Comparison of ENCODE assay signal across 8 mouse cellular contexts in the genomic region with DNA sequence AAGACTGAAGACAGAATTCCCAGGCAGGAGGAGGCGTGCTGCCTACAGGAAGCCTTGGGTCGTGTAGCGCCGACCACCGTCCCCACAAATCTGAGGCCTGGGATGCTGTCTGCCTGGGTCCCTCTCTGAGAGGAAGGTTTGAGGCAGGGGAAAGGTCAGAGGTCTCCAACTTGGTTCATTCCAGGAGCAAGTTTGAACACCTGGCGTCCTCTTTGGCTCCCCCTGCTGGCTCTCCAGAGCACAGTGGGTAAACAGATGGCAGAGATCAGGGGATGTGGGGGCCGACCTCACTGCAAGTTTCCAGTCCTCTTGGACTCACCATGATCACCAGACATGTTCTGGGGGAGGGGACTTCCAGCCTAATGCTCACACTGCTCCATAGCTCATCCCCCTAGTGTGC. TPM values are rescaled to one million over a fixed set of nuclear protein-coding genes. Genes with fewer than 3 reads are reported as not detected.
DNase-seq lines count a peak whose midpoint lies in the region; ATAC-seq and TF ChIP-seq lines count a peak whose summit lies in the region.
"Had no signal": no experiment of that assay in that cellular context is flagged by ENCODE, and none has a peak within 500 bp of the region (broad histone marks: within the 10 kb centered on the region; RNA-seq: fewer than 3 reads in every experiment).

No protein-coding gene starts in this region.

- H3K36me3 ChIP-seq in intestine, postnatal 0 days (ENCODE audit: control insufficient read depth, insufficient read depth): peaks cover 19% of the 10 kb centered on the region; the same call in 1 of the 2 replicates

- H3K4me3 ChIP-seq in cortical plate, adult 2 months (ENCODE audit: insufficient read depth, low read length): no peak overlapping the region
- H3K4me3 ChIP-seq in intestine, postnatal 0 days (ENCODE audit: low read depth, low read length): no peak overlapping the region
- H3K4me3 ChIP-seq: lung, embryonic 15.5 days had no signal

- no peaks in the 10 kb centered on the region for H3K9me3 ChIP-seq in intestine, postnatal 0 days (ENCODE audit: control insufficient read depth)
- H3K9me3 ChIP-seq: lung, embryonic 15.5 days had no signal

- no peak for ATAC-seq in intestine, postnatal 0 days

- peak; percentile 44 for DNase-seq in ovary, postnatal 14 days (ENCODE audit: low spot score)
- DNase-seq in ovary, postnatal 10 days (ENCODE audit: low spot score): no peak
- peak; percentile 39 for DNase-seq in adipocyte (ENCODE audit: low spot score)
- DNase-seq in lung, postnatal 10 days: peak; percentile 56
- DNase-seq in spleen, postnatal 36 days (ENCODE audit: low spot score in 2 of 2): peak; percentile 18 to 39

- H3K9ac ChIP-seq in intestine, postnatal 0 days (ENCODE audit: low read depth, low read length): no peak overlapping the region
- H3K9ac ChIP-seq: lung, embryonic 15.5 days had no signal

- H3K27me3 ChIP-seq in intestine, postnatal 0 days (replicated peaks; ENCODE audit: control insufficient read depth, insufficient read depth, low read length): no peaks in the 10 kb centered on the region
- H3K27me3 ChIP-seq: lung, embryonic 15.5 days had no signal

- TF ChIP-seq CTCF in cortical plate, adult 2 months (IDR thresholded peaks at IDR 0.05; ENCODE audit: extremely low read depth, insufficient read depth, low read length): peak; percentile 48; the same call in 1 of the 2 replicates
- peak; percentile 86 for TF ChIP-seq CTCF in intestine, postnatal 0 days (IDR thresholded peaks at IDR 0.05; ENCODE audit: low read depth)

- no peak for TF ChIP-seq POLR2A in cortical plate, adult 2 months (IDR thresholded peaks at IDR 0.05; ENCODE audit: extremely low read depth, insufficient read depth, low read length)

- WGBS in intestine, postnatal 0 days: 48% methylated on average over 7 of the region's 7 CpGs

- H3K27ac ChIP-seq in cortical plate, adult 2 months (ENCODE audit: insufficient read depth, low read length): no peak overlapping the region
- no peak overlapping the region for H3K27ac ChIP-seq in intestine, postnatal 0 days (ENCODE audit: low read depth, low read length)
- H3K27ac ChIP-seq: lung, embryonic 15.5 days had no signal

- H3K4me1 ChIP-seq in cortical plate, adult 2 months (ENCODE audit: control insufficient read depth, insufficient read depth, low read length): peaks cover 3% of the 10 kb centered on the region; the same call in 1 of the 2 replicates
- H3K4me1 ChIP-seq in intestine, postnatal 0 days (replicated peaks; ENCODE audit: control insufficient read depth, insufficient read depth, low read length): no peaks in the 10 kb centered on the region

- no peak overlapping the region for H3K4me2 ChIP-seq in intestine, postnatal 0 days (replicated peaks; ENCODE audit: low read depth)
- H3K4me2 ChIP-seq: lung, embryonic 15.5 days had no signal

RNA-seq across cellular contexts. Expression of a gene that starts 39.3 kb away (rescaled TPM):
- 125 and 126 TPM in 2 replicates for polyA plus RNA-seq in cortical plate, adult 2 months (2012; rRNA removed)
- polyA plus RNA-seq in intestine, postnatal 0 days (2015; fragmentation: Nextera tagmentation; extraction: Ambion mirVana): 47.1 and 48.1 TPM in 2 replicates
